17 mouse cellular contexts compared by ENCODE assay signal in the genomic region with DNA sequence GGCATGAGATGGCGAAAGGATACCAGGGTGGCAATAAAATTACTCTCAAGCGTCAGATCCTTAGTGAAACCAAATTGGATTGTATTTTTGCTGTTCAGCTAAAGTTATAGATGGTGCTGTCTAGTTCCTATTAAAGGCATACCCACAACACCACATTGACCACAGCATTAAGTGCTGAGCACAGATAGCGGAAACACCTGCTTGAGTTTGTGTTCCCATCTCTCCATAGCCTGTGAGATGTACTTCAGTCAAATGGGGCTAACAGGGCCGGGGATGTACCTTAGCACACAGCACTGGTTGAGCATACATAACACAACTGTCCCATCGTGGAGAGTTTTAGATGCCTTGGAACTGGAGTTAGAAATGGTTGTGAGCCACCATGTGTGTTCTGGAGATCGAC. TPM values are rescaled to one million over a fixed set of nuclear protein-coding genes. Genes with fewer than 3 reads are reported as not detected.
DNase-seq lines count a peak whose midpoint lies in the region; TF ChIP-seq lines count a peak whose summit lies in the region.
"Had no signal": no experiment of that assay in that cellular context is flagged by ENCODE, and none has a peak within 500 bp of the region (broad histone marks: within the 10 kb centered on the region; RNA-seq: fewer than 3 reads in every experiment).

No protein-coding gene starts in this region.

- H3K9me3 ChIP-seq in E14TG2a.4 (ENCODE audit: low read length), result no peaks in the 10 kb centered on the region
- H3K9me3 ChIP-seq: limb, embryonic 10.5 days; liver, embryonic 15.5 days; neural tube, embryonic 15.5 days had no signal

- WGBS in spleen, adult 2 months, result 30% methylated on average over 6 of the region's 6 CpGs
- 82% methylated on average over 6 of the region's 6 CpGs for WGBS in lung, adult 2 months

- DNase-seq in spleen, adult 2 months (ENCODE audit: low read depth in 1 of 2, low spot score in 2 of 2), result peak; percentile 9 to 45
- no peak for DNase-seq in spleen, adult 12 weeks (ENCODE audit: low spot score)
- peak; percentile 70 for DNase-seq in splenic B cell, adult 2 months (ENCODE audit: low read depth, low spot score)
- no peak for DNase-seq in lung, adult 2 months
- DNase-seq in embryo, embryonic 9.5 days (ENCODE audit: extremely low spot score), result no peak
- DNase-seq: adrenal gland, postnatal 14 days; cerebellum, adult 9-10 months; gastrocnemius, postnatal 25 days; heart, postnatal 14 days; kidney, postnatal 4 days; liver had no signal

- no peaks in the 10 kb centered on the region for H3K27me3 ChIP-seq in spleen, adult 2 months (ENCODE audit: control insufficient read depth, insufficient read depth, low read length)
- H3K27me3 ChIP-seq in E14TG2a.4 (ENCODE audit: insufficient read depth, low read length), result no peaks in the 10 kb centered on the region
- no peaks in the 10 kb centered on the region for H3K27me3 ChIP-seq in splenic B cell, adult 2 months (ENCODE audit: control insufficient read depth, insufficient read depth, low read length, poor library complexity, severe bottlenecking)
- H3K27me3 ChIP-seq: liver, embryonic 15.5 days; neural tube, embryonic 15.5 days had no signal

- no peaks in the 10 kb centered on the region for H3K36me3 ChIP-seq in spleen, adult 2 months (ENCODE audit: control insufficient read depth, insufficient read depth, low read length)
- peaks cover 12% of the 10 kb centered on the region for H3K36me3 ChIP-seq in E14TG2a.4 (ENCODE audit: insufficient read depth, low read length)
- H3K36me3 ChIP-seq in splenic B cell, adult 2 months (ENCODE audit: control insufficient read depth, insufficient read depth, low read length, poor library complexity, severe bottlenecking), result no peaks in the 10 kb centered on the region
- H3K36me3 ChIP-seq: neural tube, embryonic 15.5 days had no signal

- H3K4me3 ChIP-seq in spleen, adult 2 months (ENCODE audit: extremely low read depth, insufficient read depth, insufficient read length), result no peak overlapping the region
- 0 out of 2 replicates have a peak overlapping the region, but pooled peaks have one; percentile 5 for H3K4me3 ChIP-seq in E14TG2a.4 (replicated peaks; ENCODE audit: low read length)
- H3K4me3 ChIP-seq in embryonic fibroblast, embryonic 13.5 days (ENCODE audit: insufficient read depth, low read length), result no peak overlapping the region
- H3K4me3 ChIP-seq in lung, adult 2 months (replicated peaks; ENCODE audit: extremely low read depth, low read depth, low read length), result no peak overlapping the region
- H3K4me3 ChIP-seq: limb, embryonic 10.5 days; liver, embryonic 15.5 days; neural tube, embryonic 15.5 days had no signal

- no peak for TF ChIP-seq CTCF in spleen, adult 2 months (IDR thresholded peaks at IDR 0.05; ENCODE audit: extremely low read depth, insufficient read depth, insufficient read length, insufficient replicate concordance)
- no peak for TF ChIP-seq CTCF in E14TG2a.4 (conservative IDR thresholded peaks at IDR 0.05; ENCODE audit: low read length)
- no peak for TF ChIP-seq CTCF in embryonic fibroblast, embryonic 13.5 days (IDR thresholded peaks at IDR 0.05; ENCODE audit: borderline replicate concordance, insufficient read depth, low read length)
- TF ChIP-seq CTCF in lung, adult 2 months (IDR thresholded peaks at IDR 0.05; ENCODE audit: insufficient read depth, low read length), result no peak

- no peak for TF ChIP-seq POLR2A in spleen, adult 2 months (IDR thresholded peaks at IDR 0.05; ENCODE audit: low read depth, low read length)
- TF ChIP-seq POLR2A in embryonic fibroblast, embryonic 13.5 days (IDR thresholded peaks at IDR 0.05; ENCODE audit: low read depth, low read length), result peak; percentile 21; the same call in 1 of the 2 replicates
- no peak for TF ChIP-seq POLR2A in lung, adult 2 months (IDR thresholded peaks at IDR 0.05; ENCODE audit: borderline replicate concordance, extremely low read depth, low read depth, low read length)

- H3K4me1 ChIP-seq in spleen, adult 2 months (ENCODE audit: control insufficient read depth, insufficient read depth, insufficient read length), result peaks cover 5% of the 10 kb centered on the region; the same call in 1 of the 2 replicates
- H3K4me1 ChIP-seq in E14TG2a.4 (replicated peaks; ENCODE audit: low read depth, low read length), result peaks cover 61% of the 10 kb centered on the region
- H3K4me1 ChIP-seq in embryonic fibroblast, embryonic 13.5 days (ENCODE audit: control insufficient read depth, insufficient read depth, low read length), result peaks cover 12% of the 10 kb centered on the region
- no peaks in the 10 kb centered on the region for H3K4me1 ChIP-seq in lung, adult 2 months (ENCODE audit: control insufficient read depth, insufficient read depth, low read length)

- no peak overlapping the region for H3K27ac ChIP-seq in spleen, adult 2 months (ENCODE audit: insufficient read depth, low read length)
- H3K27ac ChIP-seq in embryonic fibroblast, embryonic 13.5 days (ENCODE audit: insufficient read depth, low read length), result peak overlapping the region; percentile 97
- H3K27ac ChIP-seq: limb, embryonic 10.5 days; neural tube, embryonic 15.5 days; stomach, postnatal 0 days had no signal

RNA-seq across cellular contexts. Expression of a gene that starts 3.3 kb away (rescaled TPM):
- polyA plus RNA-seq in spleen, adult 2 months (2012; rRNA removed), result 20.8 and 22.8 TPM in 2 replicates
- 272 and 280 TPM in 2 replicates for polyA plus RNA-seq in embryonic fibroblast, embryonic 13.5 days (2011; ENCODE audit: insufficient read length, low read depth, missing spikeins)
- 18.7 and 32.0 TPM in 2 replicates for polyA plus RNA-seq in lung, adult 2 months (2012; rRNA removed)

RNA-seq across cellular contexts. Expression of a gene that starts 39.7 kb away (rescaled TPM):
- 16.3 and 20.0 TPM in 2 replicates for polyA plus RNA-seq in spleen, adult 2 months (2012; rRNA removed)
- polyA plus RNA-seq in embryonic fibroblast, embryonic 13.5 days (2011; ENCODE audit: insufficient read length, low read depth, missing spikeins), result 12.1 and 13.6 TPM in 2 replicates
- polyA plus RNA-seq in lung, adult 2 months (2012; rRNA removed), result 55.8 and 85.1 TPM in 2 replicates

Comparison
In these comparisons a context has a peak if more than half of its experiments do, and no peak if none do; other contexts are left out.
1. DNase-seq: peak in spleen, adult 2 months (2 of 2) and splenic B cell, adult 2 months (single experiment); none in spleen, adult 12 weeks (single experiment), lung, adult 2 months (single experiment) and embryo, embryonic 9.5 days (single experiment).